Mouse (Mus musculus) limb, embryonic 13.5 days (tissue): ENCODE results near the gene Kpna3. TPM values are rescaled to one million over a fixed set of nuclear protein-coding genes. Genes with fewer than 3 reads are reported as not detected.
"Not testable (repeated sequence)": the region's sequence is repeated elsewhere in the genome, so short reads cannot be mapped to it uniquely, and the experiment has no call there.

Experiments used
- ATAC-seq: fragments of 200-750 bp; cut with Nextera tagmentation; 2 replicates; pipeline ENCODE4 v1.8.0; 2017; ENCODE audit warnings: low read depth, moderate number of reproducible peaks, moderate TSS enrichment; ENCODE audit not compliant: low FRiP score
- H3K27ac ChIP-seq: fragments of 300-500 bp; sonication (generic); 2 replicates; pipeline ENCODE4 v1.5.1; 2015; ENCODE audit warnings: inconsistent platforms, mild to moderate bottlenecking, moderate library complexity
- H3K27me3 ChIP-seq: fragments of 300-500 bp; sonication (generic); 2 replicates; pipeline ENCODE4 v1.6.1; 2015; ENCODE audit warnings: mild to moderate bottlenecking, inconsistent platforms
- H3K36me3 ChIP-seq: fragments of 300-500 bp; sonication (generic); 2 replicates; pipeline ENCODE4 v1.6.1; 2015; ENCODE audit warnings: inconsistent platforms, mild to moderate bottlenecking, moderate library complexity
- H3K4me1 ChIP-seq: fragments of 300-500 bp; sonication (generic); 2 replicates; pipeline ENCODE4 v1.6.1; 2015; ENCODE audit warnings: inconsistent platforms
- H3K4me2 ChIP-seq: fragments of 300-500 bp; sonication (generic); replicated peaks from 2 replicates; pipeline ENCODE4 v1.6.1; 2015; ENCODE audit warnings: inconsistent platforms, mild to moderate bottlenecking, moderate library complexity
- H3K4me3 ChIP-seq: fragments of 300-500 bp; sonication (generic); 2 replicates; pipeline ENCODE4 v1.5.1; 2015; ENCODE audit warnings: moderate library complexity, mild to moderate bottlenecking, inconsistent platforms
- H3K9ac ChIP-seq: fragments of 300-500 bp; sonication (generic); 2 replicates; pipeline ENCODE4 v1.6.1; 2015; ENCODE audit warnings: mild to moderate bottlenecking, inconsistent platforms
- H3K9me3 ChIP-seq: fragments of 300-500 bp; sonication (generic); 2 replicates; pipeline ENCODE4 v1.6.1; 2016; ENCODE audit warnings: inconsistent platforms
- WGBS: fragments of 180-500 bp; shearing (Covaris S2); methylation state at CpG from one replicate; pipeline ENCODE4 v1.1.7; 2015; 5-methylcytosine and 5-hydroxymethylcytosine counted together
- polyA plus RNA-seq: library from polyadenylated mRNA; unstranded; fragments of >200 nt; fragmentation: Nextera tagmentation; extraction: Ambion mirVana; gene quantifications from 2 replicates; pipeline ENCODE4 v1.2.1, GENCODE M21; 2015

The Kpna3 gene
- polyA plus RNA-seq, 1 experiment from 2014 or later, result 57.5 TPM

- Histone ChIP-seq H3K4me1 (no peaks in the 10 kb centered on the region), H3K4me2 (no peak overlapping the region), H3K36me3 (peaks cover 2% of the 10 kb centered on the region; the same call in 1 of the 2 replicates), H3K27me3 (no peaks in the 10 kb centered on the region), H3K27ac (no peak overlapping the region), H3K9me3 (no peaks in the 10 kb centered on the region; the same call in 1 of the 2 replicates), H3K4me3 (no peak overlapping the region), H3K9ac (no peak overlapping the region)
- 64% methylated on average over 4 of the region's 4 CpGs for WGBS
- ATAC-seq, result no peak
These were observed 100.3 kb downstream of the Kpna3 start for GRCm38 (mm10) chr14:61339381-61339780.

- 0 out of 2 replicates have a peak overlapping the region, but pooled peaks have one; percentile 48 for H3K9ac ChIP-seq
- 13% methylated on average over 13 of the region's 13 CpGs for WGBS
- peak overlapping the region; percentile 12; the same call in 1 of the 2 replicates for H3K4me2 ChIP-seq
- H3K27ac ChIP-seq, result no peak overlapping the region; the same call in 1 of the 2 replicates
- no peak overlapping the region for H3K4me3 ChIP-seq
- no peaks in the 10 kb centered on the region for H3K27me3 ChIP-seq
- peak; percentile 64 for ATAC-seq
- H3K9me3 ChIP-seq, result no peaks in the 10 kb centered on the region; the same call in 1 of the 2 replicates
- peaks cover 12% of the 10 kb centered on the region for H3K4me1 ChIP-seq
- H3K36me3 ChIP-seq, result peaks cover 8% of the 10 kb centered on the region; the same call in 1 of the 2 replicates
These were observed 108.6 kb downstream of the Kpna3 start for GRCm38 (mm10) chr14:61330996-61331561.

- no peak overlapping the region for H3K4me3 ChIP-seq
- peaks cover 12% of the 10 kb centered on the region for H3K4me1 ChIP-seq
- no peak for ATAC-seq
- no peaks in the 10 kb centered on the region for H3K9me3 ChIP-seq
- peaks cover 6% of the 10 kb centered on the region; the same call in 1 of the 2 replicates for H3K36me3 ChIP-seq
- H3K27me3 ChIP-seq, result no peaks in the 10 kb centered on the region
- H3K27ac ChIP-seq, result no peak overlapping the region
- 85% methylated on average over 11 of the region's 11 CpGs for WGBS
- H3K9ac ChIP-seq, result 0 out of 2 replicates have a peak overlapping the region, but pooled peaks have one; percentile 48
- no peak overlapping the region for H3K4me2 ChIP-seq
These were observed 109.1 kb downstream of the Kpna3 start for GRCm38 (mm10) chr14:61330591-61330990.

GRCm38 (mm10) chr14:61327618-61328450 is 111.8 kb downstream of the Kpna3 start:
- Histone ChIP-seq H3K4me2 (peak overlapping the region; percentile 58), H3K4me1 (peaks cover 12% of the 10 kb centered on the region), H3K9ac (no peak overlapping the region), H3K9me3 (peaks cover 4% of the 10 kb centered on the region), H3K4me3 (peak overlapping the region; percentile 28), H3K27ac (no peak overlapping the region), H3K36me3 (no peaks in the 10 kb centered on the region), H3K27me3 (no peaks in the 10 kb centered on the region)
- 32% methylated on average over 19 of the region's 19 CpGs for WGBS
- ATAC-seq, result peak; percentile 81; the same call in 1 of the 2 replicates

- not testable (repeated sequence) for H3K27me3 ChIP-seq, H3K9me3 ChIP-seq, ATAC-seq, H3K27ac ChIP-seq, H3K4me2 ChIP-seq, H3K9ac ChIP-seq, H3K36me3 ChIP-seq, H3K4me3 ChIP-seq
- H3K4me1 ChIP-seq, result peaks cover 12% of the 10 kb centered on the region
- 30% methylated on average over 6 of the region's 6 CpGs for WGBS
These were observed 112.7 kb downstream of the Kpna3 start for GRCm38 (mm10) chr14:61327007-61327406.

GRCm38 (mm10) chr14:61322740-61323139 is 116.9 kb downstream of the Kpna3 start:
- Histone ChIP-seq H3K4me2 (no peak overlapping the region), H3K9me3 (peaks cover 10% of the 10 kb centered on the region), H3K27ac (no peak overlapping the region), H3K4me1 (peaks cover 4% of the 10 kb centered on the region), H3K27me3 (no peaks in the 10 kb centered on the region), H3K36me3 (no peaks in the 10 kb centered on the region), H3K4me3 (no peak overlapping the region), H3K9ac (no peak overlapping the region)
- WGBS, result 92% methylated on average over 1 of the region's 1 CpGs
- no peak for ATAC-seq

- Histone ChIP-seq H3K27me3 (no peaks in the 10 kb centered on the region), H3K4me1 (no peaks in the 10 kb centered on the region), H3K4me2 (no peak overlapping the region), H3K9me3 (peaks cover 10% of the 10 kb centered on the region), H3K9ac (no peak overlapping the region), H3K4me3 (no peak overlapping the region), H3K27ac (no peak overlapping the region), H3K36me3 (no peaks in the 10 kb centered on the region)
- ATAC-seq, result no peak
- 81% methylated on average over 4 of the region's 4 CpGs for whole genome bisulfite sequencing
These were observed 118.5 kb downstream of the Kpna3 start for GRCm38 (mm10) chr14:61321200-61321599.

- WGBS, result 81% methylated on average over 1 of the region's 1 CpGs
- Histone ChIP-seq H3K36me3 (no peaks in the 10 kb centered on the region), H3K4me3 (no peak overlapping the region), H3K27ac (no peak overlapping the region), H3K4me2 (no peak overlapping the region), H3K27me3 (no peaks in the 10 kb centered on the region), H3K9me3 (peaks cover 10% of the 10 kb centered on the region), H3K4me1 (no peaks in the 10 kb centered on the region), H3K9ac (no peak overlapping the region)
- ATAC-seq, result no peak
These were observed 118.9 kb downstream of the Kpna3 start for GRCm38 (mm10) chr14:61320765-61321164.

- Histone ChIP-seq H3K27ac (no peak overlapping the region), H3K4me2 (no peak overlapping the region), H3K4me1 (no peaks in the 10 kb centered on the region), H3K9ac (no peak overlapping the region), H3K9me3 (no peaks in the 10 kb centered on the region), H3K4me3 (no peak overlapping the region), H3K36me3 (no peaks in the 10 kb centered on the region), H3K27me3 (no peaks in the 10 kb centered on the region)
- ATAC-seq, result no peak
- 25% methylated on average over 4 of the region's 4 CpGs for WGBS
These were observed 122.8 kb downstream of the Kpna3 start for GRCm38 (mm10) chr14:61316861-61317260.

Other genes with a start within 250 kb of the Kpna3 start
- gene Sgcg, start 181.4 kb downstream of the Kpna3 start, polyA plus RNA-seq, result 7.2 and 9.8 TPM in 2 replicates
- gene Arl11, start 130.1 kb downstream of the Kpna3 start, polyA plus RNA-seq, result 0.45 and 0.93 TPM in 2 replicates
- gene Ebpl, start 79.4 kb downstream of the Kpna3 start, polyA plus RNA-seq, result 13.0 and 14.7 TPM in 2 replicates
- 20.0 and 23.3 TPM in 2 replicates for gene Spryd7, start 117.0 kb upstream of the Kpna3 start, polyA plus RNA-seq
- gene Trim13, start 158.4 kb upstream of the Kpna3 start, polyA plus RNA-seq, result 28.6 and 28.8 TPM in 2 replicates
- gene Kcnrg, start 167.6 kb upstream of the Kpna3 start, polyA plus RNA-seq, result 1.2 and 1.7 TPM in 2 replicates